Mouse (Mus musculus): Measurements from ENCODE around the gene Disc1.

Disc1 gene

DNA sequence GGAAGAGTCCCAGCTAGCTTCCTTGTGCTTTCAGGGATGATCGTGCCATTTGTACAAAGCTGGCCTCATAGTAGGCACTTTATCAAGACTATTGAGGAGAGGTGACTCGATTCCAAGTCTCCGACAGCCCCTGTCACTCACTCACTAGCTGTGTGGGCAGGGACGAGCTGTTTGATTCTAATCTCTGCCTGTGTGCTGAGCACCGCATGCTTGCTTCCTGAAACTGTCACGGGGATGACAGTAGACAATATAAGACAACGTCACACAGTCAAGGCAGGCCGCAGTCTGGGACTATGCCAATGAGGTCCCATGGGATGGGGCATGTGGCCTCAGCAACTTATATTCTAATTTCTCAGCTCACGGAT is 13.6 kb downstream of the Disc1 start:
- DNase-seq, result peak; percentile 41

DNA sequence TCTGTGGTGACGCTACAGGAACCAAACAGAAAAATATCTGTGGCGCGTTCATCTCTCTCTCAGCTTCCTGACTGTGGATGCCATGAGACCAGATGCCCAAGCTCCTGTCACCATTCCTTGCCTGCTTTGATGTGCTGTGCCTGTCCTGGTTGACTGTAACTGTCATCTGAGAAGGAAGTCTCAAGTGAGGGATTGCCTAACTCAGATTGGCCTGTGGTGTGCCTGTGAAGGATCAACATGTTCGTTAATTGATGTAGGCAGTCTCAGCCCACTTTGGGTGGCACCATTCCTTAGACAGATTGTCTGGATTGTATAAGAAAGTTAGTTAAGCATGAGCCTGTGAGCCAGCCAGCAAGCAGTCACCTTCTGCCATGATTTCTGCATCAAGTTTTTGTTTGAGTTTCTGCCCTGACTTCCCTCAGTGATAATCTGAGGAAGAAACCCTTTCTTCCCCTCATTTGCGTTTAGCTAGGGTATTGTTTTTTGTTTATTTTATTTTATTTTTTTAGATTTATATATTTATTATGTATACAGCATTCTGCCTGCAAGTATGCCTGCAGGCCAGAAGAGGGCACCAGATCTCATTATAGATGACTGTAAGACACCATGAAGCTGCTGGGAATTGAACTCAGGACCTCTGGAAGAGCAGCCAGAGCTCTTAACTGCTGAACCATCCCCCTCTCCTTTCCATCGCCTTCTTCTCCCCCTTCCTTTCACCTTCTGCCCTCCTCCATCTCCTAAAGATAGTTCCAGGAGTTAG is 14.3 kb downstream of the Disc1 start:
- DNase-seq, result no peak

DNA sequence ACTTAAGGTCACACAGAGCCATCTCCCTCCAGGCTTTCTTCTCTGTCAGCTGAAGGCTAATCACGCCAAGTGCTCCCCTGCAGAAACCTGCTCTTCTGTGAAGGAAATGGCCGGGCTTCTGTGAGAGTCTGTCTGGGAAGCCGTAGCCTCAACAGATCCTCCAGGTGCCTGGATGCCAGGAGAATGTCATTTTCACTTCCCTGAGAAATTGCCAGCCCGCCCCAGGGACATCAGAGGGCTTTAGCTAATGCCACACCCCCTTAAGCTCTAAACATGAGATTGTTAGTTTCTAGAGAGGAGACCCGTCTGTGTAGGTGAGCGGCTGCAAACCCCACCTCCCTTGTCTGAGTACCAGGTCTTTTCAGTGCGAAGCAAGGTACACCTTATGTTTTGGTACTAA is 15.3 kb downstream of the Disc1 start:
- no peak for DNase-seq

DNA sequence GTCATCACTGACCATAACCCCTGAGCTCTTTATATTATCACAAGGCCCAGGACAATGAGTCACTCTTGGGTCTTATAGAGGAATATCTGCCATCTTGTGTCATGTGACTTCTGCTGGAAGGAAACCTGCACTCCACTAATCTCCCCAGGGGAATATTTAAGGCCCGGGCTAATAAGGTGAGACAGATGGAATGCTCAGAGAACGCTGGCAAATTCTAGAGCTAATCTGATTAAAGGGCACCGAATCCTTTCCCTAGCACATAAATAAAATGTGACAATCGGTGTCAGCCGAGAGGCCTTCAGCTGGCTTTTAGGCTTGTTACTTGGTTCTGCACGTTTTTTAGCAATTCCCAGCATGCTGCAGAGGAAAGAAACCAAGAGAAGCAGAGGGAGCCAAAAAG is 15.7 kb downstream of the Disc1 start:
- DNase-seq, result no peak

DNA sequence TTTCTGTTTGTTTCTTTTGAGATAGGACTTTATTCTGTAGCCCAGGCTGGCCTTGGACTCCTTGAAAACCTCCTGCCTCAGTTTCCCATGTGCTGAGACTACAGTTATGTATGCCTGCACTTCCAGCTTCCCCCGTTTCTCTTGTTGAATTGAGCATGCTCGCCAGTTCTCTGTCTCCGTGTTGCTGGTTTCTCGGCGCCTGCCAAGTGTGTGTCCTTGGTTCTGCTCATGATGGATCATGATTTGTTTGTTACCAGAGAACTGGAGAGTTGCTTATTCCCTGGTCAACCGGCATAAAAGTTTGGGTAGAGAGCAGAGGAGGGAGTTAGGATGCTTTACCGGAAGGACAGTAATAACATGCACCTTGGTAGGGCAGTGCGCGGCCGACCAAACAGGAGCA is 20.1 kb downstream of the Disc1 start:
- no peak for DNase-seq

DNA sequence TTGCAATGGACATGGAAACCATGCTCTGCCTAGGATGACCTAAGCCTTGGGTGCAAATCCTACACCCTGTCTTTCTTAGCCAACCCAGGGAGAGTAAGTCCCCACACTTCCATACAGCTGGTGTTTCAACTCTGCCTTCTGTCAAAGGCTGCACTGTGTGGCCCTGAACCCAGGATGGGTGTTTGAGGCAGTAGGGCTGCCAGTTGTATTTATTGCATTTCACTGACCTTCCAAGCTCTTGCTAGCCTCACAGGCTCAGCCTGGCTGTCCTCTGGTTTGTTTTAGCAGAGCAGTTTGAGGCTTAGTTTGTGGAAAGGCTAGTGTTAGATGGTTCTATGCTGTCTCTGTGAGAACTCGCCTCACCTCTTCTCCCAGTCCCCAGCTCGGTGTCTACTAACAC is 20.6 kb downstream of the Disc1 start:
- DNase-seq, result no peak

DNA sequence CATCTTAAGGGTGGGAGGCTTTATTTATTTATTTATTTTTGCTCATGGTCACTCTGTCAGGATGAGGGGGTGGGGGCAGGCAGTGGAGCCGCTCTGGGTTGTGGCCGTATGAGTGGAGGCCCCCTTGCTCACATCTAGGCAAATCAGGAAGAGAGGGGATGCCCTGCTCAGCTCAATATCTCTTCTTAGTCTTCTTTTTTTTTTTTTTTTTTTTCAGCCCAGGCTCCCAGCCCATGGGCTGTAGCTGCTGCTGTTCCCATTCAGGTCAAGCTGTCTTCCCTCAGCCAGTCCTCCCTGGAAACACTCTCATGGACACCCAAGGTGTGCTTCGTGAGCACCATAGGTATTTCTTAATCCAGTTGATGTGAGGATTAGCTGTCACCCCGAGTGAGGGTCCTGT is 21.4 kb downstream of the Disc1 start:
- no peak for DNase-seq

DNA sequence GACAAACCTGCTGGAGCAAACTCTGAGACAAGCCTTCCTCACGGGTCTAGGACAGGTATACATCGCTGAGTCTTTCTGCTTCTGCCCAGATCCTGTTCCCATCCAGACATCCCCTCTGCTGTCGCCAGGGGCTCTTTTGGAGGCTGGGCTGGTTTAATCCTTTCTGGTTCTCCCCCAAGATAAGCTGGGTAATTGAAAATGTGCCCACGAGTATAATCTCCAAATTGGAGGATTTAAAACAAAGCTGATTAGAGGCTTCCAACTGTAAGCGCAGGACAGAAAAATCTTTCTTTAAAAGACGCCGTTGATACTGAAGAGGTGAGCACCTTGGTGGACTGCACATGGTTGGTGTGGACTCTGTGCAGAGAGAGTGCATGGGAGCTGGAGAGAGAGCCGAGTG is 23.3 kb downstream of the Disc1 start:
- DNase-seq, result no peak

DNA sequence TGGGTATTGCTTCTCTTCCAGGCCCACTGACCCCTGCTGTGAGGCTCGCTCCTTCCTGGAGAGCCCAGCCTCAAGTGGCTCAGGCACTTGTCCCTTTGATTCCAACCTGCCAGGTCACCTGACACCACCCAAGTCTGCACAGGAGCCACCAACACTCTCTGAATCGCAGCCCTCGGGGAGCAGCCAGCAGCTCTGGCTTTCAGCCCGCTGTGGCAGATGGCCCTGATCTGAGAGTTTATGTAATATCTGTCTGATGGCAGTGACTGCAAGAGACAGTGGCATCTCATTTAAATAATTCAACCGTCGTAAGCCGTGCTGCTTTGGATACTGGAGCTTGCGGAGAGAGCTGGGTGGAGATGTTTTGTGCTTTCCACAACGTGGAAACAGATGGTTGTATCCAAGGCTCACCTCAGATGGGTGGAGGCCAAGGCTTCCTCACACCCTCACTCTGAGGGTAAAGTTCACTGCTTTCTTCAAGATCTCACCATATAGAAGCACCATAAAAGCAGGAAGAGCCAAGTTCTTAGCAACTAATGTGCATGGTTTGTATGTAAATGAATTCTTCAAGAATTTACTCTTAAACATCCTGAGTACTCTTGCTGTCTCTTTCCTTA is 24.9 kb downstream of the Disc1 start:
- DNase-seq, result peak; percentile 34

DNA sequence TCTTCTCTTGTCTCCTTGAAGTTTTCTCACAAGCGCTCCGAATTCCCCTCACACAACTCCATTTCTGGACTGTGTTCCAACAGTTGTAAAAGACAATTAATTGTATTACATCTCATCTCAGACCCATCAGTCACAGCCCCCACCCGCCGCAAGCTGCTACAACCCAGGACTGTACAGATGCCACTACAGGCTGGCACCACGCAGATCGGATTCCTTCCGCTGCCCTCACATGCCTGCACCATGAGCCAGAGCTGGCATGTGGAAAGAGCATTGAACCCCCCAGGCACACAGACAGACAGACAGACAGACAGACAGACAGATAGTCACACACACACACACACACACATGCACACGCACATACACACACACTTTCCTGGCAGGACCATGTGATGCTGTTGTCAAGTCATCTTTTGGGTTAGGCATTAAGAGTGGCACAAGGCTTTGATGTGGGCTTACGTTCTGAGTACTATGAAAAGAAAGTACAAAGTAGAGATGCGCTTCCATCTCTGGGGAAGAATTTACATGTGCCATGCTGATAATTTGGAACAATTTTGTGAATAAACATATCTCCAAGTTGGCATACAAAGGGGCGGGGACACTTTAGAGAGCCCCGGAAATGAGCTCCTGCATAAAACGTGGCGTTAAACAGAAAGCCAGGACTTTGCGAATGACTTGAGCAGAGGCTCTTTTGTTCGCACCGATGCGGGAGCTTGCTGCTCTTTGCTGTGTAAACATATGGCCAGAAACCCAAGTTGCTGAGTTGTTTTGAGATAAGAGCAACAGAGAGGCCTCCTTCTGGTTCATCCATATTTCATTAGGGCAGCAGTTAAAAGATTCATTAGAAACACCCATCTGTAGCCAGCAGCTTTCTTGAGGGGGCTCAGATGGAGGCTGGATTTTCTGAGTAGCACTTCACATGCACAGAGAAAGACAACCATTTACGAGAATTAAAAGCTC is 26.7 kb downstream of the Disc1 start:
- no peak for DNase-seq

DNA sequence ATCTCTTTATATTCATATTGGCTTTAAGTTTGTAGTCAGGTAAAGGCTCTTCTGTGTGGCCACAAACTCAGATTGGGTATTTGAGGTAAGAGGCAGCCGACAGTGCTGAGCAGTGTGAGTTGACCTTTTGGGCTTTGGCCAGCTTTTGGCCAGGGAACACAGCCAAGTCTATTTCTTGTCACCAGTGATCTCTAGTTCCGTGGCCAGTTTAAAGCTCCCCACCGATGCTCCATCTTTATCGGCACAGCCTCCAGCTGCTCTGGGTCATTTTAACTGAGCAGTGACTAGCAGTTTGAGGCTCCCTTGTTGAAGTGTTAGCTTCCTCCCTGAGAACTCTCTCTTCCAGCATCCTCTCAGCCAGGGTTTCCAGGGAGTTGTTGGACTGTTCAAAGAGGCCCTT is 29.8 kb downstream of the Disc1 start:
- peak; percentile 44 for DNase-seq

DNA sequence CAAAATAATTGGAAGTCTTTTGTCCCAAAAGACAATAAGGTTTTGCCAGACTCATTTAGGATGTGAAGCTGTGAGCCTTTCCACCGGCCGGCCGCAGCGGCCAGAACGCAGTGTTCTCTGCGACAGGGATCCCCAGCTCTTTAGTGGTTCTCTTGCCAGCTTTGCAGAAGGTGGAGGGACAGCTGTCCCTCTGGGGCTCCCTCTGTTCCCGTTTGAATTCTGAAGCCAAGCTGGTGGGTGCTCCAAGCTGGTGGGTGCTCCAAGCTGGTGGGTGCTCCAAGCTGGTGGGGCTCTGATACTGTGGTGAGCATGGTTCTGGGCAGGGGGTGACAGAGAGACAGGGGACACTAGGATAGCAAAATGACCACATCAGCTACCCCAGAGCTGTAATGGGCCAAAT is 30.5 kb downstream of the Disc1 start:
- no peak for DNase-seq

DNA sequence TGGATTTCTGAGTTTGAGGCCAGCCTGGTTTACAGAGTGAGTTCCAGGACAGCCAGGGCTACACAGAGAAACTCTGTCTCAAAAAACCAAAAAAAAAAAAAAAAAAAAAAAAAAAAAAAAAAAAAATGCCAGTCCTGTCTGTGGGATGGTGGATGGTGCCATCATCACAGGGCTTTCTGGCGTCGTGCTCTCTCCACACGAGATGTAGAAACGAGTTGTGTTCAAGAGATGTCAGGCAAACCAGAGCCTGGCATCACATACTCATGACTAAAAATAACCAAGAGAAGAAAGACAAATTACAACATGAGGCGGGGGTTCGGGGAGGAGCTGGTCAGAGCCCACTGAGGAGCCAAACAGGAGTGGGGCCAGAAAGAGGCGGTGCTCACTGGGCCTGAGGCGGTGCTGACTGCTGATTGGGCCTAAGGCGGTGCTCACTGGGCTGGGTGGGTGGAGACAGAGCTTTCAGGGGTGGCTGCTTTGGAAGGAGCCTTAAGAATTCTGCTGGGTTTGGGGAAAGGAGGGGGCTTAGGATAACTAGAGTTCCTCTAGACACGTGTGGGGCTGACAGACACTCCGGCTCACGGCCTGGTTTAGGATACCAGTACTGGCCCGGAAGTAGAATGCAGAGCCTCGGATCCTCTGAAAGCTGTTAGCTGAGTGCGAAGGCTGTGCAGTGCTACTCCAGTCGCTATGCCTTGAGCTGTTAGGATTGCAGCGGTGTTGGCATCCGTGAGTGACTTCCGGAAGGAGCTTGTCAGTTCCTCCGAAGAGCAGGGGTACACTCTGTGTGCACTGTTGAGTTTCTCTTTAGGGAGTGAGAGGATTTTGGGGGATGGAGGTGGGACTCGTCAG is 37.1 kb downstream of the Disc1 start:
- peak; percentile 71 for DNase-seq

DNA sequence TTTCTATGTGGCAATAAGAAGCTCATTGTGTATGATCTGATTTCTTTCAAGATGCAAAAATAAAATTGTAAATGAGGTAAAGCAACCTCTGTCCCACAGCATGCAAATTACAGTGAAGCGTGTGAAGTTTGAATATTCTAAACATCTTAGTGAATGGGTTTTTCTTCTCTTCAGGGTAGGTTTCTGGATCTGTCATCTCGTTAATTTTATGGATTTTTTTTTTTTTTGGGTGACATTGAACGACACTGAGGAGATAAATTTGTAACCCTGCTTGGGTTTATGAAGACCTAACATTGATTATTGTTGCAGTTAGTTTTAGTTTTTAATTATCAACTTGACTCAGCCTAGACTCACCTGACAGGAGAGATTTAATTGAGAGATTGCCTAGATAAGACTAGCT is 43.1 kb downstream of the Disc1 start:
- DNase-seq, result no peak

DNA sequence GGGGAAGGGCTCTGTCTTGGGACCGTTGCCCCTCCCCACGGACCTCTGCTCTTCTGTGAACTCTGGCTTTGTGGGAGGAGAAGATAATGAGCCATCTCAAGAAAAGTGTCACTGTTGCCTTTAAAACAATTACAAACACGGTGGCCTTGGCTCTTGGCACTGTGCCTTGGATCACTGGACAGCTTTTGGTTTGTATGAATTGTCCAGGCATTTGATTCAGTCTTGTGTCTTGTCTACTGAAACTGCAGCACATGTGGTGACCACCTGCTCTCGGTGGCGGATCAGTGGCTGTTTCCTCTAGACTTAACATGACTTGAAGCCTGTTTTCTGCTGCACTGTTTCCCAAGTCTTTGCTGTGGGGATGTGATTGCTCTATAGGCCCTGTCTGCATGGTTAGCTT is 44.1 kb downstream of the Disc1 start:
- no peak for DNase-seq

DNA sequence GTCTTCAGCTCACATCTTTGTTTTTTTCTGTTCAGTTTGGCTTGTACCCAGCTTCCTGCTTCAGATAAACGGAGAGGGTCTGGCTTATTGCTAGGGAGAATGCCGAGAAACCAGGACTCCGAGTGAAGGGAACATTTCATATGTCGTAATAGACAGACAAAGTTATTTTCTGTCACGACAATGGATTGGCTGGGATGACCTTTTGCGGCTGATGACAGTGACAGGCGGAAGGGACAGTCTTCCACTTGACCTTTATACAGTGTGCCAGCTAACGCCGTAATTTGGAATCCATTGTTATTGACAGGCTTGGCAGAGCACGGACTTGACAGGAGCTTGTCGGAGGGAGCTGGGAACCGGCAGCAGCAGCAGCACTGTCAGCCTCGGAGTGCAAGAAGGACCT is 48.3 kb downstream of the Disc1 start:
- no peak for DNase-seq

DNA sequence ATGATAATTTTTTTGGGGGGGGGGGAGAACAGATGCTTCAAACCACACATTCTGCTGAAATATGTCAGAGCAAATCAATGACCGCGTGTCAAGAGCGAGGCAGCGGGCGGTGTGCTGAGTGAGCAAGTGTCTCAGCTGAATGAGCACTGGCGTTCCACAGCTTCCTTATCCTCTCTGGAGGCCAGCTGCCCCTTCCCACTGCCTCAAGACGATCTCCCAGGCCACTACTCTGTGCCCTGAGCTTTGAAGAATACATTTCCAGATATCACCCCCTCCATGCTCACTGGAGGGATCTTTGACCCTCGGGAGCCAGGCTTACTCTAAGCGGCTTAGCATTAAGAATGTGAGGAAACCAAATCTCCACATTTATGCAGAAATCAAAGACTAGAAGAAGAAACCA is 59.2 kb downstream of the Disc1 start:
- peak; percentile 36 for DNase-seq

DNA sequence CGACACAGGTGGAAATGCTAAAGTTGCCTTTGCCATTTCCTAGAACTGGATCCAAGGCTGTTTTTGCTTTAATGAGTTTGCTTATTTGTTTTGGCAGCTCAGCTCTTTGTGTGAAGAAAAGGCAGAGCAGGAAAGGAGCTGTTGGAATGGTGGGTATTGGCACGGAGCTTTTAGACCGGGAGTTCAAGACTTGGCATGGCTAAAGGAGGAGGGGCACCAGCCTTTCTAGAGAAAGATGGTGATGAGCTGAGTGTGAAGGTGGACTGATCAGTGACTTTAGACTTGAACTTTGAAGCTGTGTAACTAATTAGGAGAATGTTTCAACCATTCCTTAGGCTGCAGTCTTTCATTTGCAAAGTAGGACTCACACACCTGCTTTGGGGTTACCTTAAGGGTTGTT is 59.8 kb downstream of the Disc1 start:
- DNase-seq, result peak; percentile 46

DNA sequence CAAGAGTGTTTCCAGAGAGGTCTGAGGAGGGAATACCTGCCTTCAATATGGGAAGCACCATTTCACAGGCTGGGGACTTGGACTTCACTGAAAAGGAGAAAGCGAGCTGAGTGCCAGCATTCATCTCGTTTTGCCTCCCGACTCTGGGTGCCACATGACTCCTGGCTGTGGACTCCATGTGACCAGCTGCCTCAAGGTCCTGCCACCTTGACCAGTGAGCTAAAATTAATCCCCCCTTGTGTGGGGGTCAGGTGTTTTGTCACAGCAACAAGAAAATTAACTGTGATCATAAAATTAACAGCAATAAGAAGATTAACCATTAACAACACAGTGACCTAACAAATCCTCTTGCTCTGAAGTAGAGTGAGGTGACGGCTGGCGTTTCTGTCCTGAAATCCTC is 61.3 kb downstream of the Disc1 start:
- DNase-seq, result peak; percentile 46

DNA sequence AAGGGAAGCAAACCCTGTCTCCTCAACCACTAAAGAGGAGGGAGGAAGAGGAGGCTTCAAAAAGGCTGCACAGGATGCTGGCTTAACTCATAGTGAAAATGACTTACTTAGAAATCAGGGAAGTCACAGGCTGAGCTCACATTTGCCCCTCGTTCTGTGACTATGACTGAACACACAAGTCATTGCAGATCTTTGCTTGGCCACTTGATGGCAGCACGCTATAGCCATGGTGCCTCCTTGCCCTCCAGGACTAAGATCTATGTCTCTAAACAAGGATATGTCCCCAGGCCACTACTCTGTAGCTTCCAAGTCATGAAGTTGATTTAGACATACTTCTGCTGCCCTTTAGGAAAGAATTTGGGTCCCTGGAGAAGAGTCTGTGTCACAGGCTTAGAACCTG is 62.6 kb downstream of the Disc1 start:
- no peak for DNase-seq

DNA sequence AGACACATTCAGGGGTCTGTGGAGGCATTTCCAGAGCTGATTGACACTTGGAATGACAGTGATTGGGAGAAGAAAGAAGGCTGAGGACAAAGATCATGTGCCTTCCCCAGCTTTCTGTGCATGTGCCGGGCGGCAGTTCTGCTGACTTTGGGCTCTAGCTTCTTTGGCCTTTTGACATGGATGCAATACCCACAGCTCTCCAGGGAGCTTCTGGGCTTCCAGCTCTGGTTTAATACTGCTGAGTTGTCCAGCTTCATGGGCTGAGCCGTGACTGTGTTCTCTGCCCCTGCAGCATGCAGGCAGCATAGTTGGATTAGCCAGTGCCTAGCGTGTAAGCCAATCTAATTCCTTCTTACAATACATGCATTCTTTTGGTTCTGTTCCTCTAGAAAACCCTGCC is 72.5 kb downstream of the Disc1 start:
- peak; percentile 57 for DNase-seq

DNA sequence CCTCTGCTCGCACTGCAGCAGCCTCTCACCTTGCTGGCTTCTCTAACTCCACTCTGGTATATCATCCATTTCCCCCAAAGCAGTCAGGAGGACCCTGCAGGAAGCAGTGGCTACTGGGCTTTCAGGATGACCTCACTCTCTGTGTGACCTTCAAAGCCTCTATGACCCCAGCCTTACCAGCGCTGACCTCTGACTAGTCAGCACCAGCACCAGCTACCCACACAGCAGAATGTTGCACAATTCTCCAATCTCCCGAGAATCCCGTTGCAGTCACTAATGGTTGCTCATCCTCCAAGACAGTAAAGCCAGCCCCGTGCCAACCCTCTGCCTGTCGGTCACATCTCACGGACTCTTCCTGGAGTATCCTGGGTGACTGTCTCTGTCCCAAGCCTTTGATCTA is 73.6 kb downstream of the Disc1 start:
- DNase-seq, result no peak

DNA sequence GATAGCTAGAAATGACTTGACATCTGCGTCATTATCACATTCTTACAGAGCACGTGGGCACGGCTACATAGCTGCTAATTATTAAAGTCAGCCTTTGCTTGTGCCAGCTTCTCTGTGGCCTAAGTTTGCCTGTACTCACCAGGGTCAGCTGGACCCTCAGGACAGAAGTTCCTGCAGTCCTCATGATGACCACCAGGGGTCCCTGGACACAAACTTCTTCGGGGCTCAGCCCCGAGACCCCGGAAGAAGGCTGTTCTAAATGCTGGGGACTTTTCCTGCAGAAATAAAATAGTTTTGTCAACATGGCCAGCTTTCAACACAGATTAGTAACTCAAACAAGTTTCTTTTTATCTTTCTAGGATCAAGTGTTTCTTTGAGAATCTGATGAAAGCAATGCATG is 74.3 kb downstream of the Disc1 start:
- DNase-seq, result no peak
